Mouse (Mus musculus) midbrain, embryonic 11.5 days (tissue): ENCODE results near the gene Sspo. TPM values are rescaled to one million over a fixed set of nuclear protein-coding genes. Genes with fewer than 3 reads are reported as not detected.

Experiments
- ATAC-seq: fragments of 200-750 bp; cut with Nextera tagmentation; 2 replicates; pipeline ENCODE4 v1.8.0; 2017; ENCODE audit warnings: moderate TSS enrichment, moderate library complexity; ENCODE audit not compliant: low FRiP score
- DNase-seq: peaks from one replicate; pipeline ENCODE4 v3.0.0; 2015; ENCODE audit warnings: low spot score; ENCODE audit errors: missing footprints
- H3K27ac ChIP-seq: fragments of 300-500 bp; sonication (generic); 2 replicates; pipeline ENCODE4 v1.5.1; 2014; ENCODE audit warnings: low read depth, low read length
- H3K27me3 ChIP-seq: fragments of 300-500 bp; sonication (generic); 2 replicates; pipeline ENCODE4 v1.6.1; 2014; ENCODE audit warnings: mild to moderate bottlenecking, low read length, moderate library complexity, mixed read lengths; ENCODE audit not compliant: control insufficient read depth, insufficient read depth
- H3K36me3 ChIP-seq: fragments of 300-500 bp; sonication (generic); 2 replicates; pipeline ENCODE4 v1.6.1; 2014; ENCODE audit warnings: mild to moderate bottlenecking, low read length, moderate library complexity, mixed read lengths; ENCODE audit not compliant: control insufficient read depth, insufficient read depth
- H3K4me1 ChIP-seq: fragments of 300-500 bp; sonication (generic); 2 replicates; pipeline ENCODE4 v1.6.1; 2014; ENCODE audit warnings: low read length; ENCODE audit not compliant: control insufficient read depth, insufficient read depth
- H3K4me2 ChIP-seq: fragments of 300-500 bp; sonication (generic); 2 replicates; pipeline ENCODE4 v1.6.1; 2014; ENCODE audit warnings: mild to moderate bottlenecking, moderate library complexity
- H3K4me3 ChIP-seq: fragments of 300-500 bp; sonication (generic); 2 replicates; pipeline ENCODE4 v1.5.1; 2014; ENCODE audit warnings: low read depth, low read length
- H3K9ac ChIP-seq: fragments of 300-500 bp; sonication (generic); 2 replicates; pipeline ENCODE4 v1.6.1; 2014; ENCODE audit warnings: low read length
- H3K9me3 ChIP-seq: fragments of 300-500 bp; sonication (generic); 2 replicates; pipeline ENCODE4 v1.6.1; 2016; ENCODE audit warnings: low read length; ENCODE audit not compliant: control insufficient read depth
- WGBS: fragments of 180-500 bp; shearing (Covaris S2); extraction: QIAGEN DNeasy Blood & Tissue Kit; methylation state at CpG from one replicate; pipeline ENCODE4 v1.1.7; 2014; 5-methylcytosine and 5-hydroxymethylcytosine counted together
- polyA plus RNA-seq: library from polyadenylated mRNA; unstranded; fragments of >200 nt; fragmentation: Nextera tagmentation; extraction: Ambion mirVana; gene quantifications from 2 replicates; pipeline ENCODE4 v1.2.1, GENCODE M21; 2014

Sspo gene
- polyA plus RNA-seq, 1 experiment from 2014 or later: 0.10 TPM

- ATAC-seq (no peak), DNase-seq (no peak)
- Histone ChIP-seq H3K27me3 (peaks cover 14% of the 10 kb centered on the region), H3K4me3 (no peak overlapping the region), H3K9me3 (no peaks in the 10 kb centered on the region), H3K4me1 (peaks cover 1% of the 10 kb centered on the region), H3K9ac (no peak overlapping the region), H3K36me3 (no peaks in the 10 kb centered on the region), H3K27ac (no peak overlapping the region), H3K4me2 (no peak overlapping the region)
- 65% methylated on average over 12 of the region's 12 CpGs for WGBS
Observed at GRCm38 (mm10) chr6:48432893-48433816, 14.9 kb upstream of the Sspo start.

- ATAC-seq (no peak), DNase-seq (no peak)
- Histone ChIP-seq H3K4me1 (peaks cover 16% of the 10 kb centered on the region), H3K36me3 (no peaks in the 10 kb centered on the region), H3K27ac (no peak overlapping the region), H3K27me3 (peaks cover 28% of the 10 kb centered on the region), H3K4me3 (no peak overlapping the region), H3K9me3 (no peaks in the 10 kb centered on the region), H3K9ac (no peak overlapping the region), H3K4me2 (no peak overlapping the region)
- 61% methylated on average over 6 of the region's 6 CpGs for WGBS
Observed at GRCm38 (mm10) chr6:48434651-48435050, 13.4 kb upstream of the Sspo start.

- peaks cover 18% of the 10 kb centered on the region for H3K4me1 ChIP-seq
- no peaks in the 10 kb centered on the region for H3K9me3 ChIP-seq
- no peak overlapping the region for H3K4me2 ChIP-seq
- H3K27ac ChIP-seq: no peak overlapping the region
- no peak for ATAC-seq
- H3K9ac ChIP-seq: no peak overlapping the region
- H3K36me3 ChIP-seq: no peaks in the 10 kb centered on the region
- DNase-seq: no peak
- H3K27me3 ChIP-seq: peaks cover 33% of the 10 kb centered on the region
- no peak overlapping the region for H3K4me3 ChIP-seq
- WGBS: 75% methylated on average over 5 of the region's 5 CpGs
Observed at GRCm38 (mm10) chr6:48435111-48435510, 12.9 kb upstream of the Sspo start.

- ATAC-seq (no peak), DNase-seq (no peak)
- peaks cover 18% of the 10 kb centered on the region for H3K4me1 ChIP-seq
- H3K9me3 ChIP-seq: no peaks in the 10 kb centered on the region
- WGBS: 85% methylated on average over 5 of the region's 5 CpGs
- no peak overlapping the region for H3K9ac ChIP-seq
- H3K27me3 ChIP-seq: peaks cover 35% of the 10 kb centered on the region
- no peaks in the 10 kb centered on the region for H3K36me3 ChIP-seq
- H3K4me2 ChIP-seq: no peak overlapping the region
- H3K27ac ChIP-seq: no peak overlapping the region
- H3K4me3 ChIP-seq: no peak overlapping the region
Observed at GRCm38 (mm10) chr6:48435706-48436349, 12.2 kb upstream of the Sspo start.

GRCm38 (mm10) chr6:48437679-48438376 lies 10.2 kb upstream of the Sspo start:
- ATAC-seq: no peak
- Histone ChIP-seq H3K9ac (no peak overlapping the region), H3K4me3 (peak overlapping the region; percentile 23; the same call in 1 of the 2 replicates), H3K9me3 (no peaks in the 10 kb centered on the region), H3K4me2 (peak overlapping the region; percentile 39), H3K4me1 (peaks cover 18% of the 10 kb centered on the region), H3K27ac (no peak overlapping the region), H3K27me3 (peaks cover 35% of the 10 kb centered on the region), H3K36me3 (peaks cover 6% of the 10 kb centered on the region; the same call in 1 of the 2 replicates)
- 22% methylated on average over 34 of the region's 35 CpGs for WGBS
- DNase-seq: peak; percentile 86

GRCm38 (mm10) chr6:48438475-48439125 lies 9.4 kb upstream of the Sspo start:
- no peak overlapping the region for H3K27ac ChIP-seq
- ATAC-seq: 0 out of 2 replicates have a peak, but pooled peaks have one; percentile 27
- H3K9ac ChIP-seq: peak overlapping the region; percentile 33
- H3K9me3 ChIP-seq: no peaks in the 10 kb centered on the region
- peak overlapping the region; percentile 23 for H3K4me3 ChIP-seq
- H3K27me3 ChIP-seq: peaks cover 35% of the 10 kb centered on the region
- H3K4me2 ChIP-seq: peak overlapping the region; percentile 39
- DNase-seq: peak; percentile 92
- 6% methylated on average over 55 of the region's 55 CpGs for WGBS
- H3K4me1 ChIP-seq: peaks cover 22% of the 10 kb centered on the region
- peaks cover 6% of the 10 kb centered on the region; the same call in 1 of the 2 replicates for H3K36me3 ChIP-seq

GRCm38 (mm10) chr6:48439654-48440053 lies 8.4 kb upstream of the Sspo start:
- H3K36me3 ChIP-seq: peaks cover 6% of the 10 kb centered on the region; the same call in 1 of the 2 replicates
- H3K4me2 ChIP-seq: no peak overlapping the region

GRCm38 (mm10) chr6:48440306-48441014 lies 7.6 kb upstream of the Sspo start:
- H3K4me3 ChIP-seq: no peak overlapping the region
- H3K9me3 ChIP-seq: no peaks in the 10 kb centered on the region
- H3K27ac ChIP-seq: no peak overlapping the region
- ATAC-seq (no peak), DNase-seq (no peak)
- H3K9ac ChIP-seq: no peak overlapping the region
- H3K27me3 ChIP-seq: peaks cover 35% of the 10 kb centered on the region
- H3K36me3 ChIP-seq: peaks cover 6% of the 10 kb centered on the region; the same call in 1 of the 2 replicates
- 45% methylated on average over 14 of the region's 14 CpGs for WGBS
- peaks cover 24% of the 10 kb centered on the region for H3K4me1 ChIP-seq
- no peak overlapping the region for H3K4me2 ChIP-seq

More at GRCm38 (mm10) chr6:48439654-48440053, 8.4 kb upstream of the Sspo start:
- Histone ChIP-seq H3K4me3 (no peak overlapping the region), H3K9me3 (no peaks in the 10 kb centered on the region), H3K27ac (no peak overlapping the region), H3K4me1 (peaks cover 24% of the 10 kb centered on the region), H3K9ac (no peak overlapping the region), H3K27me3 (peaks cover 35% of the 10 kb centered on the region)
- DNase-seq (peak; percentile 84), ATAC-seq (no peak)
